Mouse (Mus musculus): ENCODE measurements around the gene Ndufv1.

- no peak for TF ChIP-seq CTCF (IDR thresholded peaks at IDR 0.05; ENCODE audit: extremely low read depth, insufficient read length, insufficient replicate concordance, low read depth, low read length)
- no peak for TF ChIP-seq POLR2A (IDR thresholded peaks at IDR 0.05; ENCODE audit: low read depth, low read length)
Observed at GRCm38 (mm10) chr19:3975866-3976265, 36.7 kb downstream of the Ndufv1 start.
